Mouse (Mus musculus) neural tube, embryonic 15.5 days (tissue): ENCODE results near the gene Gucd1. TPM values are rescaled to one million over a fixed set of nuclear protein-coding genes. Genes with fewer than 3 reads are reported as not detected.

ENCODE experiments used
- ATAC-seq: fragments of 200-750 bp; cut with Nextera tagmentation; 2 replicates; pipeline ENCODE4 v1.8.0; 2017; ENCODE audit warnings: mild to moderate bottlenecking, moderate TSS enrichment, moderate library complexity; ENCODE audit not compliant: low FRiP score
- H3K27ac ChIP-seq: fragments of 300-500 bp; sonication (generic); replicated peaks from 2 replicates; pipeline ENCODE4 v1.5.1; 2015; ENCODE audit warnings: mild to moderate bottlenecking, inconsistent platforms
- H3K27me3 ChIP-seq: fragments of 300-500 bp; sonication (generic); replicated peaks from 2 replicates; pipeline ENCODE4 v1.6.1; 2015; ENCODE audit warnings: inconsistent platforms
- H3K36me3 ChIP-seq: fragments of 300-500 bp; sonication (generic); 2 replicates; pipeline ENCODE4 v1.6.1; 2015; ENCODE audit warnings: inconsistent platforms
- H3K4me1 ChIP-seq: fragments of 300-500 bp; sonication (generic); 2 replicates; pipeline ENCODE4 v1.6.1; 2015; ENCODE audit warnings: inconsistent platforms
- H3K4me2 ChIP-seq: fragments of 300-500 bp; sonication (generic); 2 replicates; pipeline ENCODE4 v1.6.1; 2015; ENCODE audit warnings: inconsistent platforms, mild to moderate bottlenecking, moderate library complexity
- H3K4me3 ChIP-seq: fragments of 300-500 bp; sonication (generic); replicated peaks from 2 replicates; pipeline ENCODE4 v1.5.1; 2015; ENCODE audit warnings: mild to moderate bottlenecking, inconsistent platforms
- H3K9ac ChIP-seq: fragments of 300-500 bp; sonication (generic); replicated peaks from 2 replicates; pipeline ENCODE4 v1.6.1; 2015; ENCODE audit warnings: mild to moderate bottlenecking, inconsistent platforms
- H3K9me3 ChIP-seq: fragments of 300-500 bp; sonication (generic); replicated peaks from 2 replicates; pipeline ENCODE4 v1.6.1; 2016; ENCODE audit warnings: inconsistent platforms
- WGBS: fragments of 180-500 bp; shearing (Covaris S2); methylation state at CpG from one replicate; pipeline ENCODE4 v1.1.7; 2015; ENCODE audit warnings: mixed read lengths; 5-methylcytosine and 5-hydroxymethylcytosine counted together
- polyA plus RNA-seq: library from polyadenylated mRNA; unstranded; fragments of >200 nt; fragmentation: Nextera tagmentation; extraction: Ambion mirVana; gene quantifications from 2 replicates; pipeline ENCODE4 v1.2.1, GENCODE M21; 2015

Gene Gucd1
- polyA plus RNA-seq, 1 experiment from 2014 or later: 19.1 TPM

GRCm38 (mm10) chr10:75307130-75307529, 210.6 kb downstream of the Gucd1 start:
- H3K9me3 ChIP-seq: no peaks in the 10 kb centered on the region
- no peaks in the 10 kb centered on the region for H3K27me3 ChIP-seq
- WGBS: 97% methylated on average over 7 of the region's 7 CpGs
- peaks cover 14% of the 10 kb centered on the region for H3K4me1 ChIP-seq
- H3K27ac ChIP-seq: no peak overlapping the region
- no peak overlapping the region for H3K9ac ChIP-seq
- H3K4me3 ChIP-seq: no peak overlapping the region
- no peak overlapping the region for H3K4me2 ChIP-seq
- H3K36me3 ChIP-seq: peaks cover 45% of the 10 kb centered on the region
- no peak for ATAC-seq

GRCm38 (mm10) chr10:75304413-75304812, 213.4 kb downstream of the Gucd1 start:
- peaks cover 39% of the 10 kb centered on the region for H3K36me3 ChIP-seq
- H3K9ac ChIP-seq: no peak overlapping the region
- H3K9me3 ChIP-seq: no peaks in the 10 kb centered on the region
- H3K4me3 ChIP-seq: no peak overlapping the region
- H3K4me2 ChIP-seq: no peak overlapping the region
- peak overlapping the region; percentile 52 for H3K27ac ChIP-seq
- WGBS: 76% methylated on average over 6 of the region's 6 CpGs
- peaks cover 17% of the 10 kb centered on the region for H3K4me1 ChIP-seq
- no peaks in the 10 kb centered on the region for H3K27me3 ChIP-seq
- ATAC-seq: no peak

GRCm38 (mm10) chr10:75304049-75304405, 213.7 kb downstream of the Gucd1 start:
- Histone ChIP-seq H3K36me3 (peaks cover 35% of the 10 kb centered on the region), H3K9ac (no peak overlapping the region), H3K27me3 (no peaks in the 10 kb centered on the region), H3K4me3 (no peak overlapping the region), H3K27ac (peak overlapping the region; percentile 52), H3K9me3 (no peaks in the 10 kb centered on the region), H3K4me2 (no peak overlapping the region), H3K4me1 (peaks cover 19% of the 10 kb centered on the region)
- WGBS: 79% methylated on average over 5 of the region's 5 CpGs
- ATAC-seq: no peak

GRCm38 (mm10) chr10:75303324-75304048, 214.3 kb downstream of the Gucd1 start:
- Histone ChIP-seq H3K27ac (peak overlapping the region; percentile 52), H3K4me1 (peaks cover 19% of the 10 kb centered on the region), H3K4me3 (no peak overlapping the region), H3K4me2 (no peak overlapping the region), H3K9ac (no peak overlapping the region), H3K36me3 (peaks cover 31% of the 10 kb centered on the region), H3K9me3 (no peaks in the 10 kb centered on the region), H3K27me3 (no peaks in the 10 kb centered on the region)
- WGBS: 80% methylated on average over 8 of the region's 8 CpGs
- ATAC-seq: 0 out of 2 replicates have a peak, but pooled peaks have one; percentile 11

- WGBS: 93% methylated on average over 4 of the region's 4 CpGs
- Histone ChIP-seq H3K9me3 (no peaks in the 10 kb centered on the region), H3K4me1 (peaks cover 19% of the 10 kb centered on the region), H3K27ac (no peak overlapping the region), H3K27me3 (no peaks in the 10 kb centered on the region), H3K36me3 (peaks cover 22% of the 10 kb centered on the region), H3K4me3 (no peak overlapping the region), H3K4me2 (no peak overlapping the region), H3K9ac (no peak overlapping the region)
- no peak for ATAC-seq
These were observed 215.2 kb downstream of the Gucd1 start for GRCm38 (mm10) chr10:75302536-75302935.

GRCm38 (mm10) chr10:75301937-75302336, 215.8 kb downstream of the Gucd1 start:
- Histone ChIP-seq H3K27ac (no peak overlapping the region), H3K9me3 (no peaks in the 10 kb centered on the region), H3K9ac (no peak overlapping the region), H3K4me2 (no peak overlapping the region), H3K4me1 (peaks cover 19% of the 10 kb centered on the region), H3K27me3 (no peaks in the 10 kb centered on the region), H3K36me3 (peaks cover 17% of the 10 kb centered on the region), H3K4me3 (no peak overlapping the region)
- 95% methylated on average over 4 of the region's 4 CpGs for WGBS
- ATAC-seq: no peak

GRCm38 (mm10) chr10:75301195-75301806, 216.5 kb downstream of the Gucd1 start:
- WGBS: 92% methylated on average over 12 of the region's 12 CpGs
- no peak for ATAC-seq

More at GRCm38 (mm10) chr10:75301195-75301806, 216.5 kb downstream of the Gucd1 start:
- no peaks in the 10 kb centered on the region for H3K27me3 ChIP-seq
- no peak overlapping the region for H3K4me2 ChIP-seq
- no peak overlapping the region for H3K9ac ChIP-seq
- H3K9me3 ChIP-seq: no peaks in the 10 kb centered on the region
- peaks cover 19% of the 10 kb centered on the region for H3K4me1 ChIP-seq
- no peak overlapping the region for H3K27ac ChIP-seq
- H3K36me3 ChIP-seq: peaks cover 14% of the 10 kb centered on the region
- H3K4me3 ChIP-seq: no peak overlapping the region

Other genes with a start within 250 kb of the Gucd1 start
- 3.3 and 4.6 TPM in 2 replicates for gene Adora2a, start 201.1 kb downstream of the Gucd1 start, polyA plus RNA-seq
- gene Upb1, start 116.9 kb downstream of the Gucd1 start, polyA plus RNA-seq: 0.23 and 0.51 TPM in 2 replicates
- 136 and 143 TPM in 2 replicates for gene Snrpd3, start 421 bp downstream of the Gucd1 start, polyA plus RNA-seq
- 33.0 and 36.3 TPM in 2 replicates for gene Lrrc75b, start 42.4 kb upstream of the Gucd1 start, polyA plus RNA-seq
- gene Ggt1, start 43.6 kb upstream of the Gucd1 start, polyA plus RNA-seq: 1.3 and 2.0 TPM in 2 replicates
- 2.2 and 4.8 TPM in 2 replicates for gene Ggt5, start 71.4 kb upstream of the Gucd1 start, polyA plus RNA-seq
- 16.0 and 16.9 TPM in 2 replicates for gene Susd2, start 126.0 kb upstream of the Gucd1 start, polyA plus RNA-seq
- gene Cabin1, start 246.4 kb upstream of the Gucd1 start, polyA plus RNA-seq: 32.9 and 35.8 TPM in 2 replicates